Mouse (Mus musculus) lung, embryonic 16.5 days (tissue): ENCODE results near the gene Fcamr. TPM values are rescaled to one million over a fixed set of nuclear protein-coding genes. Genes with fewer than 3 reads are reported as not detected.
A peak's percentile ranks its signal among the peaks of the same experiment; 100 is the strongest.

Experiments used
- ATAC-seq: fragments of 200-750 bp; cut with Nextera tagmentation; 2 replicates; pipeline ENCODE4 v1.8.0; 2017; ENCODE audit warnings: low read depth, mild to moderate bottlenecking, moderate library complexity
- H3K27ac ChIP-seq: fragments of 300-500 bp; sonication (generic); 2 replicates; pipeline ENCODE4 v1.5.1; 2014; ENCODE audit warnings: mild to moderate bottlenecking, control low read depth, low read length
- H3K27me3 ChIP-seq: fragments of 300-500 bp; sonication (generic); 2 replicates; pipeline ENCODE4 v1.6.1; 2014; ENCODE audit warnings: low read depth, low read length, mixed read lengths; ENCODE audit not compliant: control insufficient read depth, insufficient read depth
- H3K36me3 ChIP-seq: fragments of 300-500 bp; sonication (generic); 2 replicates; pipeline ENCODE4 v1.6.1; 2014; ENCODE audit warnings: low read length; ENCODE audit not compliant: control insufficient read depth, insufficient read depth
- H3K4me1 ChIP-seq: fragments of 300-500 bp; sonication (generic); replicated peaks from 2 replicates; pipeline ENCODE4 v1.6.1; 2014; ENCODE audit warnings: low read length, mixed read lengths; ENCODE audit not compliant: control insufficient read depth, insufficient read depth
- H3K4me2 ChIP-seq: fragments of 300-500 bp; sonication (generic); 2 replicates; pipeline ENCODE4 v1.6.1; 2014; ENCODE audit warnings: low read depth, low read length, control low read depth
- H3K4me3 ChIP-seq: fragments of 300-500 bp; sonication (generic); 2 replicates; pipeline ENCODE4 v1.5.1; 2014; ENCODE audit warnings: mild to moderate bottlenecking, low read length, control low read depth
- H3K9ac ChIP-seq: fragments of 300-500 bp; sonication (generic); 2 replicates; pipeline ENCODE4 v1.6.1; 2014; ENCODE audit warnings: low read length, control low read depth
- H3K9me3 ChIP-seq: fragments of 300-500 bp; sonication (generic); 2 replicates; pipeline ENCODE4 v1.6.1; 2016; ENCODE audit warnings: low read length; ENCODE audit not compliant: control insufficient read depth
- WGBS: fragments of 180-500 bp; shearing (Covaris S2); extraction: QIAGEN DNeasy Blood & Tissue Kit; methylation state at CpG from one replicate; pipeline ENCODE4 v1.1.7; 2014; 5-methylcytosine and 5-hydroxymethylcytosine counted together
- polyA plus RNA-seq: library from polyadenylated mRNA; unstranded; fragments of >200 nt; fragmentation: Nextera tagmentation; extraction: Ambion mirVana; gene quantifications from 2 replicates; pipeline ENCODE4 v1.2.1, GENCODE M21; 2015

Gene Fcamr
- polyA plus RNA-seq, 1 experiment from 2014 or later, result not detected

GRCm38 (mm10) chr1:130775234-130775633 lies 25.5 kb upstream of the Fcamr start:
- no peak overlapping the region for H3K4me3 ChIP-seq
- no peaks in the 10 kb centered on the region for H3K27me3 ChIP-seq
- 0 out of 2 replicates have a peak, but pooled peaks cover 3% of the 10 kb centered on the region for H3K4me1 ChIP-seq
- H3K36me3 ChIP-seq, result no peaks in the 10 kb centered on the region
- no peak overlapping the region for H3K4me2 ChIP-seq
- whole genome bisulfite sequencing, result 69% methylated on average over 2 of the region's 2 CpGs
- H3K9ac ChIP-seq, result no peak overlapping the region
- ATAC-seq, result no peak
- no peaks in the 10 kb centered on the region for H3K9me3 ChIP-seq
- no peak overlapping the region for H3K27ac ChIP-seq

GRCm38 (mm10) chr1:130775691-130776331 lies 24.9 kb upstream of the Fcamr start:
- H3K4me3 ChIP-seq, result no peak overlapping the region
- H3K9me3 ChIP-seq, result no peaks in the 10 kb centered on the region
- no peaks in the 10 kb centered on the region for H3K27me3 ChIP-seq
- H3K9ac ChIP-seq, result no peak overlapping the region
- H3K27ac ChIP-seq, result 0 out of 2 replicates have a peak overlapping the region, but pooled peaks have one; percentile 29
- WGBS, result 54% methylated on average over 7 of the region's 7 CpGs
- H3K36me3 ChIP-seq, result no peaks in the 10 kb centered on the region
- 0 out of 2 replicates have a peak, but pooled peaks cover 3% of the 10 kb centered on the region for H3K4me1 ChIP-seq
- ATAC-seq, result no peak
- H3K4me2 ChIP-seq, result no peak overlapping the region

- Histone ChIP-seq H3K9me3 (no peaks in the 10 kb centered on the region), H3K4me2 (no peak overlapping the region), H3K27ac (no peak overlapping the region), H3K4me3 (no peak overlapping the region), H3K36me3 (no peaks in the 10 kb centered on the region), H3K9ac (no peak overlapping the region), H3K27me3 (no peaks in the 10 kb centered on the region), H3K4me1 (no peaks in the 10 kb centered on the region)
- 58% methylated on average over 1 of the region's 1 CpGs for WGBS
- no peak for ATAC-seq
Measured at GRCm38 (mm10) chr1:130776645-130777044, 24.1 kb upstream of the Fcamr start.

GRCm38 (mm10) chr1:130779867-130780266 lies 20.8 kb upstream of the Fcamr start:
- Histone ChIP-seq H3K4me1 (no peaks in the 10 kb centered on the region), H3K27me3 (no peaks in the 10 kb centered on the region), H3K27ac (no peak overlapping the region), H3K9ac (no peak overlapping the region), H3K4me3 (no peak overlapping the region), H3K4me2 (no peak overlapping the region), H3K9me3 (no peaks in the 10 kb centered on the region), H3K36me3 (no peaks in the 10 kb centered on the region)
- 81% methylated on average over 3 of the region's 3 CpGs for WGBS
- ATAC-seq, result no peak

- no peaks in the 10 kb centered on the region for H3K36me3 ChIP-seq
- no peaks in the 10 kb centered on the region for H3K4me1 ChIP-seq
- 11% methylated on average over 4 of the region's 4 CpGs for WGBS
- ATAC-seq, result 0 out of 2 replicates have a peak, but pooled peaks have one; percentile 34
- H3K9me3 ChIP-seq, result no peaks in the 10 kb centered on the region
- no peaks in the 10 kb centered on the region for H3K27me3 ChIP-seq
- no peak overlapping the region for H3K4me3 ChIP-seq
- H3K9ac ChIP-seq, result no peak overlapping the region
- no peak overlapping the region for H3K27ac ChIP-seq
- H3K4me2 ChIP-seq, result no peak overlapping the region
Measured at GRCm38 (mm10) chr1:130784054-130784453, 16.6 kb upstream of the Fcamr start.

GRCm38 (mm10) chr1:130787001-130787400 lies 13.7 kb upstream of the Fcamr start:
- WGBS, result 39% methylated on average over 4 of the region's 4 CpGs
- Histone ChIP-seq H3K9ac (no peak overlapping the region), H3K27ac (no peak overlapping the region), H3K4me2 (no peak overlapping the region), H3K4me3 (no peak overlapping the region), H3K36me3 (no peaks in the 10 kb centered on the region), H3K27me3 (no peaks in the 10 kb centered on the region), H3K9me3 (no peaks in the 10 kb centered on the region), H3K4me1 (no peaks in the 10 kb centered on the region)
- peak; percentile 49; the same call in 1 of the 2 replicates for ATAC-seq

GRCm38 (mm10) chr1:130789512-130790451 lies 10.9 kb upstream of the Fcamr start:
- no peak overlapping the region for H3K4me2 ChIP-seq
- H3K9ac ChIP-seq, result no peak overlapping the region
- no peaks in the 10 kb centered on the region for H3K4me1 ChIP-seq
- no peaks in the 10 kb centered on the region for H3K27me3 ChIP-seq
- H3K27ac ChIP-seq, result no peak overlapping the region
- no peaks in the 10 kb centered on the region for H3K36me3 ChIP-seq
- H3K4me3 ChIP-seq, result no peak overlapping the region
- 61% methylated on average over 3 of the region's 3 CpGs for WGBS
- H3K9me3 ChIP-seq, result 0 out of 2 replicates have a peak, but pooled peaks cover 2% of the 10 kb centered on the region
- no peak for ATAC-seq

GRCm38 (mm10) chr1:130795331-130795730 lies 5.4 kb upstream of the Fcamr start:
- Histone ChIP-seq H3K27ac (no peak overlapping the region), H3K9ac (no peak overlapping the region), H3K27me3 (no peaks in the 10 kb centered on the region), H3K4me2 (no peak overlapping the region), H3K36me3 (no peaks in the 10 kb centered on the region), H3K4me3 (no peak overlapping the region), H3K4me1 (no peaks in the 10 kb centered on the region), H3K9me3 (0 out of 2 replicates have a peak, but pooled peaks cover 2% of the 10 kb centered on the region)
- 61% methylated on average over 2 of the region's 2 CpGs for WGBS
- no peak for ATAC-seq

GRCm38 (mm10) chr1:130796967-130797684 lies 3.6 kb upstream of the Fcamr start:
- H3K9me3 ChIP-seq, result 0 out of 2 replicates have a peak, but pooled peaks cover 1% of the 10 kb centered on the region
- no peak overlapping the region for H3K4me3 ChIP-seq
- H3K4me1 ChIP-seq, result no peaks in the 10 kb centered on the region
- WGBS, result 72% methylated on average over 8 of the region's 8 CpGs
- H3K9ac ChIP-seq, result no peak overlapping the region
- H3K36me3 ChIP-seq, result no peaks in the 10 kb centered on the region
- H3K4me2 ChIP-seq, result no peak overlapping the region
- no peaks in the 10 kb centered on the region for H3K27me3 ChIP-seq
- no peak for ATAC-seq
- H3K27ac ChIP-seq, result no peak overlapping the region
